Mouse (Mus musculus): ENCODE measurements around the gene Elovl3. TPM values are rescaled to one million over a fixed set of nuclear protein-coding genes. Genes with fewer than 3 reads are reported as not detected.

Elovl3 gene
- not detected in 2 replicates for polyA plus RNA-seq (2014; fragmentation: Nextera tagmentation; extraction: Ambion mirVana)

GRCm38 (mm10) chr19:46131694-46132525 is at the start of gene Elovl3:
Gene Elovl3, plus strand, starts transcription at chr19:46131897.
- no peak; the same call in 1 of the 2 replicates for ATAC-seq
- Histone ChIP-seq H3K4me3 (ENCODE audit: low read depth, low read length) (peak within 1 kb of the TSS; percentile 9; the same call in 1 of the 2 replicates), H3K36me3 (ENCODE audit: control insufficient read depth, insufficient read depth, low read length) (no peaks in the 10 kb centered on the region), H3K4me2 (ENCODE audit: low read length) (peak within 1 kb of the TSS; percentile 33), H3K9ac (ENCODE audit: low read length) (peak within 1 kb of the TSS; percentile 2; the same call in 1 of the 2 replicates), H3K27me3 (replicated peaks; ENCODE audit: control insufficient read depth, insufficient read depth, low read length) (peaks cover 54% of the 10 kb centered on the region), H3K9me3 (replicated peaks; ENCODE audit: control insufficient read depth, low read length) (no peaks in the 10 kb centered on the region), H3K27ac (ENCODE audit: low read depth, low read length) (no peak within 1 kb of the TSS), H3K4me1 (ENCODE audit: control insufficient read depth, insufficient read depth, low read length) (peaks cover 16% of the 10 kb centered on the region)
- WGBS: under 1% methylated on average over 31 of the region's 31 CpGs
- DNase-seq (ENCODE audit: low spot score): peak; percentile 45

- Histone ChIP-seq H3K36me3 (ENCODE audit: control insufficient read depth, insufficient read depth, low read length) (peaks cover 57% of the 10 kb centered on the region), H3K9me3 (replicated peaks; ENCODE audit: control insufficient read depth, low read length) (no peaks in the 10 kb centered on the region), H3K4me1 (ENCODE audit: control insufficient read depth, insufficient read depth, low read length) (no peaks in the 10 kb centered on the region), H3K4me3 (ENCODE audit: low read depth, low read length) (no peak overlapping the region), H3K9ac (ENCODE audit: low read length) (no peak overlapping the region), H3K27ac (ENCODE audit: low read depth, low read length) (no peak overlapping the region), H3K27me3 (replicated peaks; ENCODE audit: control insufficient read depth, insufficient read depth, low read length) (no peaks in the 10 kb centered on the region), H3K4me2 (ENCODE audit: low read length) (no peak overlapping the region)
- no peak for ATAC-seq
- WGBS: 98% methylated on average over 8 of the region's 8 CpGs
- DNase-seq (ENCODE audit: low spot score): no peak
Observed at GRCm38 (mm10) chr19:46085185-46085584, 46.5 kb upstream of the Elovl3 start.

GRCm38 (mm10) chr19:46086337-46086736 is 45.4 kb upstream of the Elovl3 start:
- Histone ChIP-seq H3K4me3 (ENCODE audit: low read depth, low read length) (no peak overlapping the region), H3K9ac (ENCODE audit: low read length) (no peak overlapping the region), H3K4me2 (ENCODE audit: low read length) (no peak overlapping the region), H3K36me3 (ENCODE audit: control insufficient read depth, insufficient read depth, low read length) (peaks cover 45% of the 10 kb centered on the region), H3K27me3 (replicated peaks; ENCODE audit: control insufficient read depth, insufficient read depth, low read length) (no peaks in the 10 kb centered on the region), H3K27ac (ENCODE audit: low read depth, low read length) (no peak overlapping the region), H3K9me3 (replicated peaks; ENCODE audit: control insufficient read depth, low read length) (no peaks in the 10 kb centered on the region), H3K4me1 (ENCODE audit: control insufficient read depth, insufficient read depth, low read length) (no peaks in the 10 kb centered on the region)
- ATAC-seq (no peak), DNase-seq (ENCODE audit: low spot score) (peak; percentile 74)
- WGBS: 58% methylated on average over 3 of the region's 3 CpGs

GRCm38 (mm10) chr19:46087871-46088270 is 43.8 kb upstream of the Elovl3 start:
- Histone ChIP-seq H3K4me2 (ENCODE audit: low read length) (no peak overlapping the region), H3K4me1 (ENCODE audit: control insufficient read depth, insufficient read depth, low read length) (no peaks in the 10 kb centered on the region), H3K9ac (ENCODE audit: low read length) (no peak overlapping the region), H3K36me3 (ENCODE audit: control insufficient read depth, insufficient read depth, low read length) (peaks cover 30% of the 10 kb centered on the region), H3K27ac (ENCODE audit: low read depth, low read length) (no peak overlapping the region), H3K27me3 (replicated peaks; ENCODE audit: control insufficient read depth, insufficient read depth, low read length) (no peaks in the 10 kb centered on the region), H3K4me3 (ENCODE audit: low read depth, low read length) (no peak overlapping the region), H3K9me3 (replicated peaks; ENCODE audit: control insufficient read depth, low read length) (no peaks in the 10 kb centered on the region)
- 77% methylated on average over 7 of the region's 7 CpGs for WGBS
- DNase-seq (ENCODE audit: low spot score): no peak
- ATAC-seq: no peak

- no peak for ATAC-seq
- Histone ChIP-seq H3K9ac (ENCODE audit: low read length) (no peak overlapping the region), H3K4me1 (ENCODE audit: control insufficient read depth, insufficient read depth, low read length) (no peaks in the 10 kb centered on the region), H3K27me3 (replicated peaks; ENCODE audit: control insufficient read depth, insufficient read depth, low read length) (no peaks in the 10 kb centered on the region), H3K36me3 (ENCODE audit: control insufficient read depth, insufficient read depth, low read length) (no peaks in the 10 kb centered on the region), H3K4me2 (ENCODE audit: low read length) (no peak overlapping the region), H3K4me3 (ENCODE audit: low read depth, low read length) (no peak overlapping the region), H3K27ac (ENCODE audit: low read depth, low read length) (no peak overlapping the region), H3K9me3 (replicated peaks; ENCODE audit: control insufficient read depth, low read length) (no peaks in the 10 kb centered on the region)
- no peak for DNase-seq (ENCODE audit: low spot score)
- 91% methylated on average over 4 of the region's 4 CpGs for WGBS
Observed at GRCm38 (mm10) chr19:46091641-46092040, 40.1 kb upstream of the Elovl3 start.

GRCm38 (mm10) chr19:46094144-46094543 is 37.6 kb upstream of the Elovl3 start:
- H3K27me3 ChIP-seq (replicated peaks; ENCODE audit: control insufficient read depth, insufficient read depth, low read length): no peaks in the 10 kb centered on the region
- ATAC-seq: no peak
- H3K9ac ChIP-seq (ENCODE audit: low read length): no peak overlapping the region
- no peaks in the 10 kb centered on the region for H3K36me3 ChIP-seq (ENCODE audit: control insufficient read depth, insufficient read depth, low read length)
- H3K4me3 ChIP-seq (ENCODE audit: low read depth, low read length): no peak overlapping the region
- WGBS: 94% methylated on average over 2 of the region's 2 CpGs
- no peak overlapping the region for H3K4me2 ChIP-seq (ENCODE audit: low read length)
- no peaks in the 10 kb centered on the region for H3K9me3 ChIP-seq (replicated peaks; ENCODE audit: control insufficient read depth, low read length)
- DNase-seq (ENCODE audit: low spot score): no peak
- H3K27ac ChIP-seq (ENCODE audit: low read depth, low read length): no peak overlapping the region
- no peaks in the 10 kb centered on the region for H3K4me1 ChIP-seq (ENCODE audit: control insufficient read depth, insufficient read depth, low read length)

GRCm38 (mm10) chr19:46095291-46095690 is 36.4 kb upstream of the Elovl3 start:
- DNase-seq (ENCODE audit: low spot score) (no peak), ATAC-seq (no peak)
- Histone ChIP-seq H3K36me3 (ENCODE audit: control insufficient read depth, insufficient read depth, low read length) (no peaks in the 10 kb centered on the region), H3K4me3 (ENCODE audit: low read depth, low read length) (no peak overlapping the region), H3K9me3 (replicated peaks; ENCODE audit: control insufficient read depth, low read length) (no peaks in the 10 kb centered on the region), H3K4me2 (ENCODE audit: low read length) (no peak overlapping the region), H3K27me3 (replicated peaks; ENCODE audit: control insufficient read depth, insufficient read depth, low read length) (no peaks in the 10 kb centered on the region), H3K27ac (ENCODE audit: low read depth, low read length) (no peak overlapping the region), H3K9ac (ENCODE audit: low read length) (no peak overlapping the region), H3K4me1 (ENCODE audit: control insufficient read depth, insufficient read depth, low read length) (no peaks in the 10 kb centered on the region)
- WGBS: 90% methylated on average over 4 of the region's 4 CpGs

GRCm38 (mm10) chr19:46096396-46096795 is 35.3 kb upstream of the Elovl3 start:
- no peaks in the 10 kb centered on the region for H3K36me3 ChIP-seq (ENCODE audit: control insufficient read depth, insufficient read depth, low read length)
- H3K9me3 ChIP-seq (replicated peaks; ENCODE audit: control insufficient read depth, low read length): no peaks in the 10 kb centered on the region
- H3K4me2 ChIP-seq (ENCODE audit: low read length): no peak overlapping the region
- DNase-seq (ENCODE audit: low spot score) (no peak), ATAC-seq (no peak)
- H3K4me3 ChIP-seq (ENCODE audit: low read depth, low read length): no peak overlapping the region
- H3K27me3 ChIP-seq (replicated peaks; ENCODE audit: control insufficient read depth, insufficient read depth, low read length): no peaks in the 10 kb centered on the region
- no peaks in the 10 kb centered on the region for H3K4me1 ChIP-seq (ENCODE audit: control insufficient read depth, insufficient read depth, low read length)
- WGBS: 82% methylated on average over 5 of the region's 5 CpGs
- no peak overlapping the region for H3K27ac ChIP-seq (ENCODE audit: low read depth, low read length)
- H3K9ac ChIP-seq (ENCODE audit: low read length): no peak overlapping the region

GRCm38 (mm10) chr19:46099561-46099960 is 32.1 kb upstream of the Elovl3 start:
- WGBS: 91% methylated on average over 3 of the region's 3 CpGs
- no peak overlapping the region for H3K9ac ChIP-seq (ENCODE audit: low read length)
- H3K4me3 ChIP-seq (ENCODE audit: low read depth, low read length): no peak overlapping the region
- no peak for DNase-seq (ENCODE audit: low spot score)
- H3K4me1 ChIP-seq (ENCODE audit: control insufficient read depth, insufficient read depth, low read length): no peaks in the 10 kb centered on the region
- H3K9me3 ChIP-seq (replicated peaks; ENCODE audit: control insufficient read depth, low read length): no peaks in the 10 kb centered on the region
- no peak overlapping the region for H3K4me2 ChIP-seq (ENCODE audit: low read length)
- no peaks in the 10 kb centered on the region for H3K27me3 ChIP-seq (replicated peaks; ENCODE audit: control insufficient read depth, insufficient read depth, low read length)
- no peaks in the 10 kb centered on the region for H3K36me3 ChIP-seq (ENCODE audit: control insufficient read depth, insufficient read depth, low read length)
- ATAC-seq: no peak
- H3K27ac ChIP-seq (ENCODE audit: low read depth, low read length): no peak overlapping the region

All from forebrain, embryonic 14.5 days (tissue).